Mouse (Mus musculus): ENCODE data around the gene Gm26558.

DNA sequence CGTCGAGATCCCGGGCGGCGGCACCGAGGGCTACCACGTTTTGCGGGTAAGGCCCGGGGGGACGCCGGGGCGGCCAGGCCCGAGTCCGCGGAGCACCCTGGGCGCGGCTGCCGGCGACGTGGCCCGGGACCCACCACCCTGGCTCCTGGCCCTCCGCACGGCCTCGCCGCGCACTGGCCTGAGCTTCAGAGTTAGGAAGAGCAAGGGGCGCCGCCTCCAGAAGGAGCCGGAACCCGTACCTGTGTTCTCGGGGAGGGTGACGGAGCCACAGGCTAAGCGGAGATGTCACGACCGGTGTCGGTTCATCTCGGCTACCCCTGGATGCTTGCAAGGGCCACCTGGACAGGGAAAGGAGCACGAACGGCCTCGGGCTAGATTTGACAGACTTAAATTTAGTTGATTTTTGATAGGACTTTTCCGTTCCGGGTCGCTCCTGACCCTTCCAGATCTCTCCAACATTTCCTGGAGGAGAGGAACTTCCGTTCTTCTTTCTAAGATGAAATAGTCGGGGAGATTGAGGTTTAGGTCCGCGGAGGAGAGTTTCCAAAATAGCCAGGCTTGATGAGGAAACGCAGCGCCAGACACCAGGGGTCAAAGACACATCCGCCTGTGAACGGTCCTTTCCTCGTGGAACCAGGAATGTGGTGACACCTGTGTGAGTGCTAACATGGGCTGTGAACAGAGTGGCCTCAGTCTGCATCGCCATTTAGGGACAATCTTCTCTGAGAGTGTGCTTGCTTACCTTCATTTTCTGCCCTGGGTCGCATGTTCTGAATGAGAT, at the start of gene Gm26558:
- TF ChIP-seq CTCF (IDR thresholded peaks at IDR 0.05; ENCODE audit: low read depth) (no peak), EP300 (IDR thresholded peaks at IDR 0.05; ENCODE audit: low read depth) (no peak)
